Mouse (Mus musculus): Measurements from ENCODE around the gene Kif28. TPM values are rescaled to one million over a fixed set of nuclear protein-coding genes. Genes with fewer than 3 reads are reported as not detected.

The Kif28 gene
- polyA plus RNA-seq, 1 experiment, result 0.79 TPM

- no peaks in the 10 kb centered on the region for H3K4me1 ChIP-seq (ENCODE audit: control insufficient read depth, insufficient read depth, low read length)
- H3K9ac ChIP-seq (ENCODE audit: low read depth, poor library complexity, severe bottlenecking), result peak within 1 kb of the TSS; percentile 54
- TF ChIP-seq EP300 (IDR thresholded peaks at IDR 0.05; ENCODE audit: insufficient read depth, low read depth, low read length), result no peak
- no peak for TF ChIP-seq CTCF (IDR thresholded peaks at IDR 0.05; ENCODE audit: low read depth, low read length)
- TF ChIP-seq POLR2A (IDR thresholded peaks at IDR 0.05; ENCODE audit: insufficient read depth, low read length), result no peak
- no peaks in the 10 kb centered on the region for H3K9me3 ChIP-seq (replicated peaks; ENCODE audit: control insufficient read depth, insufficient read depth, low read length, poor library complexity, severe bottlenecking)
- no peaks in the 10 kb centered on the region for H3K36me3 ChIP-seq (ENCODE audit: control insufficient read depth, insufficient read depth, low read length, poor library complexity, severe bottlenecking)
- no peak within 1 kb of the TSS for H3K27ac ChIP-seq (ENCODE audit: insufficient read depth, low read length)
- H3K27me3 ChIP-seq (ENCODE audit: control insufficient read depth, insufficient read depth, low read length, poor library complexity, severe bottlenecking), result no peaks in the 10 kb centered on the region
- peak within 1 kb of the TSS; percentile 65 for H3K4me3 ChIP-seq (ENCODE audit: low read depth, low read length)
These were observed 76.9 kb downstream of the Kif28 start, which contains the start of gene Sccpdh for GRCm38 (mm10) chr1:179668013-179668805. TSS of gene Sccpdh (plus strand) at chr1:179668210.

DNA sequence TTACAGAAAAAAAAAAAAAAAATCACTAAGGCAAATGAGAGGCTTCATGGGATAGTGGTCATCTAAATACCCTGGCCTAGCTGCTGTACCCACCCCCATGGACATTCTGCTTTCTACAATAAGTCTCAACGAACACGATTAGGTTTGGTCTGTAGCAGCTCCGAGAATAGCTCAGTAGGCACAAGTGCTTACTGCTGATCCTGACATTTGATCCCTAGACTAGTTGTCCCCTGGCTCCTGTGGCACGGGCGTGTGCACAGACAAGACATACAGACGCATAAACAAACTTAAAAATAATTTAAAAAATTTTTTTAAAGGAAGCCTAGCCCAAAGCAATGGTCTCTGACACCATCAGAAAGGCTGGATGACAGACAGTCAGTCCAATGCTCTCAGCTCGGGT lies 77.6 kb downstream of the Kif28 start:
- H3K4me3 ChIP-seq (ENCODE audit: low read depth, low read length), result peak overlapping the region; percentile 65
- peak overlapping the region; percentile 54 for H3K9ac ChIP-seq (ENCODE audit: low read depth, poor library complexity, severe bottlenecking)
- no peaks in the 10 kb centered on the region for H3K36me3 ChIP-seq (ENCODE audit: control insufficient read depth, insufficient read depth, low read length, poor library complexity, severe bottlenecking)
- no peak overlapping the region for H3K27ac ChIP-seq (ENCODE audit: insufficient read depth, low read length)
- TF ChIP-seq CTCF (IDR thresholded peaks at IDR 0.05; ENCODE audit: low read depth, low read length), result no peak
- no peak for TF ChIP-seq POLR2A (IDR thresholded peaks at IDR 0.05; ENCODE audit: insufficient read depth, low read length)
- TF ChIP-seq EP300 (IDR thresholded peaks at IDR 0.05; ENCODE audit: insufficient read depth, low read depth, low read length), result no peak
- no peaks in the 10 kb centered on the region for H3K27me3 ChIP-seq (ENCODE audit: control insufficient read depth, insufficient read depth, low read length, poor library complexity, severe bottlenecking)
- H3K4me1 ChIP-seq (ENCODE audit: control insufficient read depth, insufficient read depth, low read length), result no peaks in the 10 kb centered on the region
- H3K9me3 ChIP-seq (replicated peaks; ENCODE audit: control insufficient read depth, insufficient read depth, low read length, poor library complexity, severe bottlenecking), result no peaks in the 10 kb centered on the region

- Histone ChIP-seq H3K36me3 (ENCODE audit: control insufficient read depth, insufficient read depth, low read length, poor library complexity, severe bottlenecking) (no peaks in the 10 kb centered on the region), H3K4me1 (ENCODE audit: control insufficient read depth, insufficient read depth, low read length) (no peaks in the 10 kb centered on the region), H3K27ac (ENCODE audit: insufficient read depth, low read length) (no peak overlapping the region), H3K9me3 (replicated peaks; ENCODE audit: control insufficient read depth, insufficient read depth, low read length, poor library complexity, severe bottlenecking) (no peaks in the 10 kb centered on the region), H3K27me3 (ENCODE audit: control insufficient read depth, insufficient read depth, low read length, poor library complexity, severe bottlenecking) (no peaks in the 10 kb centered on the region), H3K9ac (ENCODE audit: low read depth, poor library complexity, severe bottlenecking) (peak overlapping the region; percentile 54; the same call in 1 of the 2 replicates), H3K4me3 (ENCODE audit: low read depth, low read length) (no peak overlapping the region)
- TF ChIP-seq POLR2A (IDR thresholded peaks at IDR 0.05; ENCODE audit: insufficient read depth, low read length), result no peak
- TF ChIP-seq CTCF (IDR thresholded peaks at IDR 0.05; ENCODE audit: low read depth, low read length), result no peak
- TF ChIP-seq EP300 (IDR thresholded peaks at IDR 0.05; ENCODE audit: insufficient read depth, low read depth, low read length), result no peak
These were observed 78.1 kb downstream of the Kif28 start for GRCm38 (mm10) chr1:179666971-179667370.

DNA sequence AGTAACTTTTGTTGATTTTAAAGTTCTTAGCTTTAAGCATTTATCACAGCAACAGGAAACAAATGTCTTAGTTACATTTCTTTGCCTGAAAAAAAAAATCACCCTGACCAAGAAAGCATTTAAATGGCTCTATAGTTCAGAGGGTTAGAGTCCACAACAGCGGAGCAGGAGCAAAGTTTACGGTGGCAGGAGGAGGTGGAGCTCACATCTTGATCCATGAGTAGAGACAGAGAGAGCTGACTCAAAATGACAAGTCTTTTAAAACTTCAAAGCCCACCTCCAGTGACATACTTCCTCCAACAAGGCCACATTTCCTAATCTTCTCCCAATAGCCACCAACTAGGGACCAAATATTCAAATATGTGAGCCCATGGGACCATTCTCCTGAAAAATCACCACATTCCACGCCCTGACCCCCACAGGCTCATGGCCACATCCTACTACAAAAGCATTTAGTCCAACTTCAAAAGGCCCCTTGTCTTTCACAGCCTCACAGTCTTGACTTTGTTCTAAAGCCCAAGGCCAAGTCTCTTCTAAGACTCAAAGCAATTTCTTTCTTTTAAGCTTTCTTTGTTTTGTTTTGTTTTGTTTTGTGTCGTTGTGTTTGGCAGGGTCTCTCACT lies 80.7 kb downstream of the Kif28 start:
- TF ChIP-seq POLR2A (IDR thresholded peaks at IDR 0.05; ENCODE audit: insufficient read depth, low read length), result no peak
- no peak for TF ChIP-seq CTCF (IDR thresholded peaks at IDR 0.05; ENCODE audit: low read depth, low read length)
- no peak for TF ChIP-seq EP300 (IDR thresholded peaks at IDR 0.05; ENCODE audit: insufficient read depth, low read depth, low read length)
- Histone ChIP-seq H3K4me1 (ENCODE audit: control insufficient read depth, insufficient read depth, low read length) (no peaks in the 10 kb centered on the region), H3K27ac (ENCODE audit: insufficient read depth, low read length) (no peak overlapping the region), H3K4me3 (ENCODE audit: low read depth, low read length) (no peak overlapping the region), H3K27me3 (ENCODE audit: control insufficient read depth, insufficient read depth, low read length, poor library complexity, severe bottlenecking) (no peaks in the 10 kb centered on the region), H3K9ac (ENCODE audit: low read depth, poor library complexity, severe bottlenecking) (no peak overlapping the region), H3K9me3 (replicated peaks; ENCODE audit: control insufficient read depth, insufficient read depth, low read length, poor library complexity, severe bottlenecking) (no peaks in the 10 kb centered on the region), H3K36me3 (ENCODE audit: control insufficient read depth, insufficient read depth, low read length, poor library complexity, severe bottlenecking) (no peaks in the 10 kb centered on the region)

- H3K36me3 ChIP-seq (ENCODE audit: control insufficient read depth, insufficient read depth, low read length, poor library complexity, severe bottlenecking), result no peaks in the 10 kb centered on the region
- TF ChIP-seq EP300 (IDR thresholded peaks at IDR 0.05; ENCODE audit: insufficient read depth, low read depth, low read length) (no peak), CTCF (IDR thresholded peaks at IDR 0.05; ENCODE audit: low read depth, low read length) (no peak), POLR2A (IDR thresholded peaks at IDR 0.05; ENCODE audit: insufficient read depth, low read length) (no peak)
- no peak overlapping the region for H3K27ac ChIP-seq (ENCODE audit: insufficient read depth, low read length)
- H3K9me3 ChIP-seq (replicated peaks; ENCODE audit: control insufficient read depth, insufficient read depth, low read length, poor library complexity, severe bottlenecking), result no peaks in the 10 kb centered on the region
- no peaks in the 10 kb centered on the region for H3K27me3 ChIP-seq (ENCODE audit: control insufficient read depth, insufficient read depth, low read length, poor library complexity, severe bottlenecking)
- no peak overlapping the region for H3K9ac ChIP-seq (ENCODE audit: low read depth, poor library complexity, severe bottlenecking)
- H3K4me3 ChIP-seq (ENCODE audit: low read depth, low read length), result no peak overlapping the region
- no peaks in the 10 kb centered on the region for H3K4me1 ChIP-seq (ENCODE audit: control insufficient read depth, insufficient read depth, low read length)
These were observed 82.0 kb downstream of the Kif28 start for GRCm38 (mm10) chr1:179663065-179663464.

- TF ChIP-seq POLR2A (IDR thresholded peaks at IDR 0.05; ENCODE audit: insufficient read depth, low read length) (no peak), CTCF (IDR thresholded peaks at IDR 0.05; ENCODE audit: low read depth, low read length) (no peak), EP300 (IDR thresholded peaks at IDR 0.05; ENCODE audit: insufficient read depth, low read depth, low read length) (no peak)
- Histone ChIP-seq H3K27me3 (ENCODE audit: control insufficient read depth, insufficient read depth, low read length, poor library complexity, severe bottlenecking) (no peaks in the 10 kb centered on the region), H3K9me3 (replicated peaks; ENCODE audit: control insufficient read depth, insufficient read depth, low read length, poor library complexity, severe bottlenecking) (peaks cover 15% of the 10 kb centered on the region), H3K27ac (ENCODE audit: insufficient read depth, low read length) (peak overlapping the region; percentile 82), H3K9ac (ENCODE audit: low read depth, poor library complexity, severe bottlenecking) (peak overlapping the region; percentile 11; the same call in 1 of the 2 replicates), H3K4me3 (ENCODE audit: low read depth, low read length) (no peak overlapping the region), H3K36me3 (ENCODE audit: control insufficient read depth, insufficient read depth, low read length, poor library complexity, severe bottlenecking) (no peaks in the 10 kb centered on the region), H3K4me1 (ENCODE audit: control insufficient read depth, insufficient read depth, low read length) (no peaks in the 10 kb centered on the region)
These were observed 93.8 kb downstream of the Kif28 start for GRCm38 (mm10) chr1:179651224-179651623.
